Mouse (Mus musculus): ENCODE measurements around the gene Copa.
A peak's percentile ranks its signal among the peaks of the same experiment; 100 is the strongest.

Gene Copa

GRCm38 (mm10) chr1:172140825-172141224 is 58.5 kb downstream of the Copa start:
- no peak for DNase-seq (ENCODE audit: low spot score)

- DNase-seq (ENCODE audit: low spot score) = no peak
These were observed 59.2 kb downstream of the Copa start for GRCm38 (mm10) chr1:172141529-172141928.

- no peak for DNase-seq (ENCODE audit: low spot score)
These were observed 61.2 kb downstream of the Copa start for GRCm38 (mm10) chr1:172143570-172143969.

- peak; percentile 94 for DNase-seq (ENCODE audit: low spot score)
These were observed 65.5 kb downstream of the Copa start, which contains the start of gene Dcaf8 for GRCm38 (mm10) chr1:172147835-172148278. Dcaf8 (plus strand) TSS chr1:172148084.

GRCm38 (mm10) chr1:172148279-172148954 is 66.1 kb downstream of the Copa start:
- DNase-seq (ENCODE audit: low spot score) = peak; percentile 77

- DNase-seq (ENCODE audit: low spot score) = peak; percentile 75
These were observed 66.9 kb downstream of the Copa start for GRCm38 (mm10) chr1:172148955-172149815.

- DNase-seq (ENCODE audit: low spot score) = no peak
These were observed 72.2 kb downstream of the Copa start for GRCm38 (mm10) chr1:172154536-172154935.

GRCm38 (mm10) chr1:172155518-172155917 is 73.2 kb downstream of the Copa start:
- DNase-seq (ENCODE audit: low spot score) = no peak

GRCm38 (mm10) chr1:172159970-172160369 is 77.6 kb downstream of the Copa start:
- no peak for DNase-seq (ENCODE audit: low spot score)

- no peak for DNase-seq (ENCODE audit: low spot score)
These were observed 78.2 kb downstream of the Copa start for GRCm38 (mm10) chr1:172160508-172160907.

- no peak for DNase-seq (ENCODE audit: low spot score)
These were observed 79.7 kb downstream of the Copa start for GRCm38 (mm10) chr1:172162009-172162408.

GRCm38 (mm10) chr1:172162959-172163358 is 80.6 kb downstream of the Copa start:
- DNase-seq (ENCODE audit: low spot score) = no peak

- no peak for DNase-seq (ENCODE audit: low spot score)
These were observed 85.6 kb downstream of the Copa start for GRCm38 (mm10) chr1:172167911-172168310.

GRCm38 (mm10) chr1:172169809-172170208 is 87.5 kb downstream of the Copa start:
- DNase-seq (ENCODE audit: low spot score) = no peak
